Mouse (Mus musculus) heart, postnatal 25 days (tissue): ENCODE data around the gene 1700025G04Rik. TPM values are rescaled to one million over a fixed set of nuclear protein-coding genes. Genes with fewer than 3 reads are reported as not detected.

Experiments
- DNase-seq: peaks from one replicate; pipeline ENCODE4 v3.0.0; 2022; ENCODE audit warnings: low spot score
- intact Hi-C: fragments of 180-260 bp; cut with DNase I; formaldehyde crosslinking; loops from one replicate; pipeline ENCODE4 v1.15.1; 2025
- total RNA-seq, 2 experiments: library from RNA; stranded (reverse); gene quantifications; 2 replicates each; pipeline ENCODE4 v1.2.3; 2021

1700025G04Rik gene
- total RNA-seq, 2 experiments from 2014 or later, result 39.7 to 43.3 TPM

DNA sequence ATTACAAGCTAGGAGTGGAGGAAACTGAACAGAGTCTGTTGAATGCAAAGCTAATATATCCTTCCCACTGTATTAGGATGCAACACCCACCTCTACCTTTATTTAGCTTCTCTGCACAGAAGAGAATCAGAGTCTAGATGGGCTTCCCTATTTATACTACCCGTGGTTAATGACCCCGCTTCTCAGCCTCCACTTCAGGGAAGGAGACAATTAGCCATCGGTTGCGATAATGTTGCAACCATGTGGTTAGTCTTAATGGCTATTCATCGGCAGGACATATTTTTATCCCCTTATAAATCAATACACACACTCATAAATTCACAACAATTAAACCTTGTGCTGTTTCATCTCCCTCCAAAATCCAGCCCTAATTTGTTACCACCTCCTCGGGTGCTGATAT, 9.7 kb downstream of the 1700025G04Rik start:
- DNase-seq, result no peak
- intact Hi-C loops, result loop anchor here (10.0 kb wide), 1 partner anchor 105 kb away; no protein-coding TSS in a partner anchor

DNA sequence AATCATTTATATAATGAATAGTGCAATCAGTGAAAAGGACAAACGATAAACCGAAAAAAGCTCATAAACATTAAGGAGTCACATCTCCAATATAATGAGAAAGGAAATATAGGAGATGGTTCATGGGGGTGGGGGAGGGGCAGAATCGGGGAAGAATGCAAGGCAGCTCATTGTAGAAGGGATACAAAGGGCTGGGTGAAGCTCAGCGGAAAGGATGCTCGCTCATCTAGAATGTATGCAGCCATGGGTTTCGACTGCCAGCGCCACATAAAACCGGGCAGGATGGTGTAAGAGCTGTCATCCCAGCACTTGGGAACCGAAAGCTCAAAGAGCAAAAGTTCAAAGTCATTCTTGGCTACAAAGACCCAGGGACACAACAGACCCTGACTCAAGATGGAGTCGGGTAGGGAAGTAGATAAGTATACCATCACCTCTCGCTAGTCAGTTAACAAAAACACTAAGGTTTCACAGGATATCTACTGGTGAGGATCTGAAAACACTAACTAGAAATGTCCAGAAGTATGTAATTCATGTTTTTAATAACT, 12.7 kb downstream of the 1700025G04Rik start:
- intact Hi-C loops, result no loop called here
- DNase-seq, result no peak

DNA sequence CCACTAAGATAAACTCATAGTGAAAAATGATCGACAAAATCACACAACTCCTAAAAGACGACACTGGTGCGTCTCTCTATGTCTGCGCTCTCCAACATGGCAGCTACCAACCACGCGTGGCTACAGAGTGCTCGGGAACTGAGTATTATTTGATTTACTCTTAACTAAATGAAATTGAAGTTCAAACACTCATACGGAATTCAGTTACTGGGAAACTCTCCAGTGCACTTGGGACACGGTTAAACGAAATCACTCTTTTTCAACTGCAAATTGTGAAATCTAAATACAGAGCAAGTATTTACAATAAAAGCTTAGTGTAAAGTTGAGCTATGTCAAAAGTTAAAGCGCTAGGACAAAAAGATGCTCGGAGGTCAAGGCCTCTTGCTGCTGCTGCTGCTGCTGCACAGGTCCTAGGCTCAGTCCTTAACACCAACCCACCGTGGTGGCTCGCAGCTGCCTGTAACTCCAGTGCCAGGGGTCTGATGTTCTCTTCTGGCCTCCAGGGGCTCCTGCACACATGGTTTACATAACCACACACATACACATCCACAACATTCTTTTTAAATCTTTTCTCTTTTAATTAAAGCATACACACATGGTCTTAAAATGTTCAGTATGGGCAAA, 13.6 kb downstream of the 1700025G04Rik start:
- intact Hi-C loops, result no loop called here
- DNase-seq, result no peak

DNA sequence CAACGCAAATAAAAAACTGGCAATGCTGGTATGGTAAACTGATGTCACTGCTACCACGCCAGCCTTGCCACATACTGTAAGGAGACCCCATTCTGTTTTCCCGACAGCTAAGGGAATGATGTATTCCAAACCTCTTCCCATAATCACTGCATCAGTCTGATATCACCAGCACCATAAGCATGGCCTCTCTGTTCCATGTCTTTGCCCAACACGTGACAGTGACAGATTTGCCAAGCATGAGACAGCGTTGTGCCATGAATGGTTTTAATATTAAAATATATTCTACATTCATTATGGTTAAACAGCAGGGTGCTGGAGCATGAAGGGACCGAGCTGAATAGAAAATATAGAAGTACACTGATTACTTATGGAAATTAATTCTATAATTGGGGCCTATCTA, 14.2 kb downstream of the 1700025G04Rik start:
- intact Hi-C loops, result no loop called here
- DNase-seq, result no peak

DNA sequence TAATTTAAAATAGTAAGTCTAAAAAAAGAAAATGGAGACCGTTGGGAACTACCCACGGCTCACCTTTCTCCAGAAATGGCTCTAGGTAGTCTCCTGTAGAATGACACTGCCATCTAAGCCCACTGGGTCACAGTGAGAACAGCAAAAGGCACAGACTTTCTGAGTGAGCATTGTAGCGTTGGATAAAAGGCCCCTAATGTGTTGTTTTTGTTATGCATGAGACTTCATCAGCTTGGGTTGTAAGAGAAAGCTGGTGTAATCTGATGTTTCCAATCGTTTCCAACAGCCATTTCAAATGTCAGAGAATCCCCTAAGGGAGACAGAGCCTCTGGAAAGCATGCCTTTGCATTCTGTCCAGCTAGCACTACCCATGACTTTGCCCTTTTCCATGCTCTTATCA, 19.5 kb downstream of the 1700025G04Rik start:
- DNase-seq, result no peak
- intact Hi-C loops, result no loop called here

DNA sequence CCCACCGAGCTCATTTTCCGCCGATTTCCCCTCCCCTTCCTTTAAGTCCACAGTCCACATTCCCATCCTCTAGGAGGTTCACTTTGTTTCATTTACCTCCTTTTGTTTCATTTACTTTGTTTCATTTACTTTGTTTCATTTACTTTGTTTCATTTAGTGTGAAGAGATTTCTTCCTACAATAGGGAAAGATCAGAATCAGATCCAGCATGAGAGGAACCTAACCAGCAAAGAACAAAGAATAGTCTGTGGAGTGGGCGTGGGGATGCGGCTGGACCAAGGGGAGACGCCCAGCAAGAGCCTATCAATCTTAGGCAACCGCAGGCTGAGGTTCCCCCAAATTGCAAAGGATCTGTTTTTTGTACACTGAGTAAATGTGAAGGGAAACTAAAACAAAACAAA, 20.2 kb downstream of the 1700025G04Rik start:
- intact Hi-C loops, result no loop called here

DNA sequence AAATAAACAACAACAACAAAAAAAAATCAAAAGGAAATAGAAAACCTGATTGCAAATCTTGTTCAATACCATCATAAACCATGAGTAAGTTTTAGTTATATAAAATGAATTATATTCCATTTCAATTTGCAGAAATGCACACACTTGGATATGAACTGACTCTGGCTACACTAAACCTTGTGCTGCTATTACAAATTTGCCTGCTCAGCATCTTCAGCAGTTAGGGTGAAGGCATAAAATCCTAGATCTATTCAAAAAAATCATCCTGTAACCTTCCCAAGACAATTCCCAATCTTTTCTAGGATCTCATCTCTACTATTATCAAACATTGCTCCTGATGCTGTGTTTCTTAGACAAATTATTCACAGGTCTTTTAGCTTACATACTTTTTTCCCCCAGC, 22.0 kb downstream of the 1700025G04Rik start:
- intact Hi-C loops, result no loop called here

More for the DNA sequence above, 20.2 kb downstream of the 1700025G04Rik start:
- DNase-seq, result no peak

DNA sequence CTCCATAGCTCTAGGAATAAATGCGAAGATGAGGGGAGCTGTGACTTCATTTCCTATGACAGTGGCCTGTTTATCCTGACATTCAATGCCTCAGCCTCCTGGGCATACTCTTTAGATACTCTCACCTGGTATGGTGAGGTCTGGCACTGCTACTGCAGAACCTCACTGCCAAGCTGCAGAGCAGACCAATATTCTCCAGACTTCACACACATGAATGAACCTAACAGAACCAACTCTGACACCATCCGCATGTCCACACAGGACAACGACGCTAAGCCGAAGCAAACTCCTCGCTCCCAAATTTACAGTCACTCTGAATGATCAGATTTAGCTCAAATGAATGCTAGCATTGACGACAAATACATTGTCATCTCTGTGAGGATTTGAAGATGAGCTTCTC, 24.4 kb downstream of the 1700025G04Rik start:
- no peak for DNase-seq
- intact Hi-C loops, result no loop called here

More for the DNA sequence above, 22.0 kb downstream of the 1700025G04Rik start:
- no peak for DNase-seq

DNA sequence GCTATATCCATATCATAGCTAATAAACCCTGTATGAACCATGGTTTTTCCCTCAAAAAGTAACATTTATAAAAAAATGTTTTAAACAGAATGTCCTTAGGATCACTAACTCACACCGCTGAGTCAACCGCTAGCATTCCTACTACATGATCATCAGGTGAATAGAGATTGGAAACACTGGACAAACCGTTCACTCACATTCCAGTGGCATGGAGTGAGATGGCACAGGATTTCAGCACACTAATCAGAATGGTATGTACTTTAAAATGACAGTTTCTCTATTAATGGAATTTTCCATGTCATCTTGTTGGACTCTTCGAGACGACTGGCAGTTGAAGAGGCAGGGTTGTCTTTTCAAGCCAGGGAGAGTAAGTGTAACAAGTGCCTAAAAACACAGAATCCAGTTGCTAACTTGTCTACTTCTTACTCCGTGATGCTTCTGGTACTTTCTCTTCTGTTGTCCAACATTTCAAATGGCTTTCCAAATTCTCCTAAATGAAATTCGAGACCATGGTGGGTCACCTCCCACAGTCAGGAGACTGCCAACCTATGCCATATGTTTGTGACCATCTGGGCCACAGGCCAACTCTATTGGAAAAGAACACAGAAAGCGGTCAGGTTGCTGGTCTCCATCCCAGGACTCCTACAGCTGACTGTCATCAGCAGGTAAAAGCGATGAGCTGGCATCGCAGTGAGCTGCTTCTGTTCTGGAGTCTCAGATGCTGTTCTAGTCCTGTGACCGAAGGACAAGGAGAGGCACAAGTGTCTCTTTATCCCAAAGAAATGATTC, 26.4 kb downstream of the 1700025G04Rik start:
- no peak for DNase-seq
- intact Hi-C loops, result no loop called here

DNA sequence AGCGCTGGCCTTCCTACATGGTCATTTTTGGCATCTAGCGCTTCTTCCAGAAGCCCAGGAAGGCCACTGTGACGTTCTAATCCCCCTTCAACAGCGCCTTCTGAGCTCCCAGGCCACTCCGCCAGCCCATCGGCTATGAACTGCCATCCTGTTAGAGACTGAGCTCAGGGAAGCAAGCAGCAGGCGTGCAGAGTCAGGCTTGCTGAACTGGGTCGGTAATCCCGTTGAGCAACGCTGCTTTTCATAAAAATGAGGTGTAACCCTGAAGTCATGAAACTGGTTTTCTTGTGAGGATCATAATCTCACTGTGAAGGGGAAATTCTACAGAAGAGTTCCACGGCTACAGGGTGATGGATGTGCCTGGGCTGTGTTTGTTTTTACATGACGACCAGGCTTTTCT, 28.2 kb downstream of the 1700025G04Rik start:
- no peak for DNase-seq
- intact Hi-C loops, result no loop called here

DNA sequence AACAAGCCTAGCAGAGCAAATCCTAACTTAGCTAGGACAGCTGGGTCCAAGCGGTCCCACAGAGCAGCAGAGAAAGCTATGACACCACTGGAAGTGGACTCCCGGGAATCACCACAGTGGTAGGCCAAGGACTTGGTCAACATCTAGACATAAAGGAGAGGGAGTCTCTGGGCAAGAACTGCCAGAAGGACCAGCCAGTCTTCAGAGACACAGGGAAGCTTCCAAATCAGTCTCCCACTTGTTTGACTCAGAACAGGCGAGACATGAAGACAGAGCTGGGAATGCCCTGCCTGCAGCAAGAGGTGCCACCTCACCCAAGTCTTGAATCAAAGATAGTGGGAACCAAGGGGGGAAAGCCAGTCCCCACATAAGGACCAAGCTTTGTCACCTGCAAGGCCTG, 29.7 kb downstream of the 1700025G04Rik start:
- intact Hi-C loops, result no loop called here
- no peak for DNase-seq

DNA sequence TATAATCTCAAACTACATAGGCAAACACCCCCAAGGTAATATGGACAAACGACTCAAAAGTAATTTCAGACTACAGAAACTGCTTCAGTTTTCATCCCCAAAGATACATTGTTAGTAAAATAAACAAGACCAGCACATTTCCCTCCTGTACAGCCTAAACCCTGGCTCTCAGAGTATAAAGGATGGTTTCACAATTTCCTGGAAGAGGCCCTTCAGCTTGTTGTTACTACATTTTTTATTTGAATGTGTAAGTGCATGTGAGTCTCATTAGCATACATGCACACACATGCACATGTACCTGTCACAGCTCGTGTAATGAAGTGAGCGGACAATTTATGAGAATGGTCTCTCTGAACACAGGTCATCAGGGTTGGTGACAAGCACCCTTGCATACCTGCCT, 31.1 kb downstream of the 1700025G04Rik start:
- intact Hi-C loops, result no loop called here
- DNase-seq, result no peak

DNA sequence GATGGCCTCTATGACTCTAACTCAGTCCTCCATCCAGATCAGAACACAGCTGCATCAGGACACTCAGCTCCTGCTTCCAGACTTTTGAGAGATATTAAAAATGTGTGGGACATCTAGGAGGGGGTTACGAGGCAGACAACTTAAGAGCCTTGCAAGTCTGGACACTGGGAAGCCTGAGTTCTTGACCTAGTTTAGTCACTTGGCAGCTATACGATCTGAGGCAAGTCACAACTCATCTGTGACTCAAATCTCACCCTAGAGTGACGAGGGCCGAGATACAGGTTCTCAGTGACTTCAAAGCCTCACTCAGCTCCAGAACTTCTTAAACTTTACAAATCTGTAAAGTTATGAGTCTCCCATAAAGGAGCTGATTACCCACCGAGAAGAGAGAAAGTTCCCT, 36.8 kb downstream of the 1700025G04Rik start:
- intact Hi-C loops, result no loop called here
- DNase-seq, result no peak

DNA sequence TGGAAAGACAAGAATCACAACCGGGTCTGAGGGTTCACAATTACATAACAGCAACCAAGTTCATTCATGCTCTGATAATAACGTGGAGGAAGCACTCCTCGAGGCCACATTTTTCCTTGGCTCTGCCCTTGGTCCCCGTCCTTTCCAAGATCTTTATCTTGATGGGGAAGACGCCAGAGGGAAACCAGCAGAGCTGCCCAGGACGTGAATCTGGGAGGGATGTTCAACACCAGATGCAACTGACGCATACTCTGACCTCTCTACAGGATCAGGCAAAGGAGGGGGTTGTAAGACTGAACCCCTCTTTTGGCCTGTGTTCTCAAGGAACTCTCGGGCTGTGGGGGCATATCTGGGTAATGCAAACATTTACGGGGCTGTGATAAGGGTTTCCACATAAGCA, 38.1 kb downstream of the 1700025G04Rik start:
- peak; percentile 6 for DNase-seq
- intact Hi-C loops, result no loop called here

DNA sequence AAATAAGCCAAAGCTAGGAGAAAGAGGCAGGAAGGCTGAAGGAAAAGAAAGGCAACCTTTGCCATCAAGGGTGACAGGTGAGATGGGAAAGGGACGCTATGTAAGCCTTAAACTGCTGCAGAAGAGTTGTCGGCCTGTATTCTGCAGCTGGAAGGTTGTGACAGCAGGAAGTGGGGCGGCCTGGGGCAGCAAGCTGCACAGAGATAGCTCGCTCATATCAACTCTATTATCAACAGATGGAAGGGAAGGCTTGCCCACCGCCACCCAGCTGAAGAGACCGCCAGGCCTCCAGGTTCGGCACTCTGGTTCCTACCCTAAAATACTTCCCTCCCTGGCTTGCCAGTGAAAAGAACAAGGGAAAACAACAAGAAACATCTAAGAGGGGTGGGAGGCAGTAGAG, 39.9 kb downstream of the 1700025G04Rik start:
- intact Hi-C loops, result no loop called here
- no peak for DNase-seq

DNA sequence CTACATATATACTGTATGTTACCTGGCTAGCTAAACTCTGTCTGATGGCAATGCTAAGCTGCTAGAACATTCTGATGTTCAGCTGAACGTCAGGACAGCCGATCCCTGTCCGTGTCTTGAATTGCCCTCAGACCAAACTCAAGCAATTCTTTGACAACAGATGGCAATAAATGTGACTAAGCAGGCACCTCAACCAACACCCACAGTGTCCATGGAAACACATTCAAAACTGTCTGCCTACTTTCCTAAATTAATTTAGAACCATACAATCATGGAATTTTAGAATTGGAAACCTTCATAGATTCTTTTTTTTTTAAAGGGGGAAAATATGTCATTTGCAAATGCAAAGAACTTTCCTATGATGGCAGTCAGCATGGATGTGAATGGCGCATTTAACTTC, 41.6 kb downstream of the 1700025G04Rik start:
- no peak for DNase-seq
- intact Hi-C loops, result no loop called here

DNA sequence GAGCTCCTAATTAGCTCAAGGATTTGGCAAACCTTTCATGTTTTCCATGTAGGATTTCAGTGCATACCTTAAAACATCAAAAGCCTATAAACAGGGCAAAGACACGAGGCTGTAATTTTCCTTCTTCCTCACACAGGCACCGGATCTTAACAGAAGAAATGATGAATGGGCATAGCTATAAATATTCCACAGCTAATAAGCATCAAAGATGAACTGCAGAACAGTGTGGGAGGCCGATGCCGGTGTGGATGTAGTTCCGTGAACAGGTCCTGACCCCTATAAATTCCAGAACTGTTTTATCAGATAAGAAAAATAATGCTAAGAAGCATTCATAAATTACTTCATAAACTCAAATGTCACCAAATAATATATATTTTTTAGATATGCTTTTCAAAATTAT, 42.5 kb downstream of the 1700025G04Rik start:
- no peak for DNase-seq
- intact Hi-C loops, result no loop called here

DNA sequence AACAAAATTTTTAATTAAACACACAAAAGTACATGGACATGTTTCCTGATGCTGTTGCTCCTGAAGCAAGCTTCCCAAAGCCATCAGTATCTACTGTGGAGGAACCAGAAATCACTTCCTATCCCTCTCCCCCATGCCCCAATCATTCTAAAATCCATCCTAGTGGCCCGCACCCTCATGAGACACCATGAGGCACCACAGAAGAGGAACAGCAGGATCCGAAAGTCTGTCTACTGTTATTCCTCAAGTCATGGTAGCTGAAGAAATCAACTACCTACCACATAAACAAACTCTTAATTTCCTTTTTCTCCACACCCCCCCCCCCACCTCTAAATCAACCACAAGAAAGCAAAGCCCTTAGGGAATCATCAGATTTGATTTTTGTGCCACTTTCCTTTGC, 46.5 kb downstream of the 1700025G04Rik start:
- intact Hi-C loops, result loop anchor here (5.0 kb wide), 1 partner anchor 44 kb away; no protein-coding TSS in a partner anchor
- no peak for DNase-seq

DNA sequence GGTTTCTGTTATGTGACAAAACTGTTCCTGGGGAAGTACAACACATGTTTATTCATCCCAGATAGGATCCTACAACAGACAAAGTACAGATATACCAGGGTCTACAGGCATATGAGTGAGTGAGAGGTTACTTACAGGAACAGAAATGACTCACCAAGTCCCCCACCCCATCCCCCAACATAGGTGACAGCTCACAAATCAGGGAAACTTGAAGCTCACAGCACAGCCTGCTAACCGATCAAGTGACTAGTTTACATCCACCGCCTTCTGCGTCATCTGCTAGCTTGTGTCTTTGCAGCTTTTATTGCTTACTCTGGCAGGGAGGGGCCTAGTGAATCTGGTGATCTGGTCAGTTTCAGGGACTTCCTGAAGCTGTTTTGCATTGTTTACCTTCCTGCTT, 47.5 kb downstream of the 1700025G04Rik start:
- no peak for DNase-seq
- intact Hi-C loops, result loop anchor here (5.0 kb wide), 1 partner anchor 45 kb away; no protein-coding TSS in a partner anchor

DNA sequence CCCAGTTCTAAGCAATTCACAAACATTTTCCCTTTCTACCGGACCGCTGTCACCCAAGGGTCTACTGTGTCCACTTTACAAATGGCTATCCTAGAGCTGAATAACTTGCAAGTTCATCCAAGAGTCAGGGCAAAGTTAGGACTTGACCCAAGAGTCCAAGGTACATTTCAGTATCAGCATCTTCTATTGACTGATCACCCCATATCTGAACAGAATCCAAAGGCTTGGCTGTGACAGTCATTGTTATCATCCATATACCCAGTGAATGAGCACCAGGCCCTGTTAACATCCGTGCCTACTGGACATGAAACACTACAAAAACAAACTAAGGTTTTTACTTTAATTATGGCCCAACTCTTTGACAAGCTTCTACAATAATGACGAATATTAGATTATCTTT, 48.9 kb downstream of the 1700025G04Rik start:
- no peak for DNase-seq
- intact Hi-C loops, result loop anchor here (5.0 kb wide), 1 partner anchor 46 kb away; no protein-coding TSS in a partner anchor

DNA sequence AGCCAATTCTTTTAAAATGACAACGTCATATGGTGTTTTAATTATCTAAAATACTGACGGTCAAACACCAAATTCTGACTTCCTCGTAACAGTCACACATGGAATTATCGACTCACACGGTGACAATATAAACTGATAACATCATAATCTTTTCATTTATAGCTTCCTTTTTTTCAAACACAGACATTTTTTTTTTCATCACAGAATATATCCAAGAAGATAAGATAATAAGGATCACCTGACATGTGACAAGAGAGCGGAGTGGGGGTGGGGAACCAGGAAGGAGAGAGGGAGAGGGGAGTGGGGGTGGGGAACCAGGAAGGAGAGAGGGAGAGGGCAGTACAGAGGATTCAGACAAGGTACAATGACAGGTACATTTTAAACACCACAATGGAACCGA, 49.9 kb downstream of the 1700025G04Rik start:
- intact Hi-C loops, result loop anchor here (5.0 kb wide), 1 partner anchor 47 kb away; no protein-coding TSS in a partner anchor
- DNase-seq, result no peak
